Mouse (Mus musculus) ES-Bruce4 (cell line): ENCODE measurements around the gene Gfra1. TPM values are rescaled to one million over a fixed set of nuclear protein-coding genes. Genes with fewer than 3 reads are reported as not detected.

ENCODE experiments used
- H3K27ac ChIP-seq: 2 replicates; pipeline ENCODE4 v1.5.1; 2012; ENCODE audit warnings: low read length, inconsistent platforms; ENCODE audit not compliant: insufficient read depth
- H3K27me3 ChIP-seq: 2 replicates; pipeline ENCODE4 v1.6.1; 2012; ENCODE audit warnings: mild to moderate bottlenecking, low read length, inconsistent platforms; ENCODE audit not compliant: control insufficient read depth, poor library complexity, insufficient read depth, severe bottlenecking
- H3K36me3 ChIP-seq: 2 replicates; pipeline ENCODE4 v1.6.1; 2012; ENCODE audit warnings: inconsistent platforms, mild to moderate bottlenecking, low read length, moderate library complexity; ENCODE audit not compliant: control insufficient read depth, poor library complexity, insufficient read depth, severe bottlenecking
- H3K4me1 ChIP-seq: one replicate; pipeline ENCODE4 v1.8.1; 2011; ENCODE audit warnings: low read length; ENCODE audit not compliant: control insufficient read depth, insufficient read depth
- H3K4me3 ChIP-seq: 2 replicates; pipeline ENCODE4 v1.5.1; 2011; ENCODE audit warnings: low read depth, mild to moderate bottlenecking, low read length
- H3K9ac ChIP-seq: 2 replicates; pipeline ENCODE4 v1.6.1; 2012; ENCODE audit warnings: low read depth, mild to moderate bottlenecking, inconsistent platforms; ENCODE audit not compliant: poor library complexity, severe bottlenecking
- H3K9me3 ChIP-seq: replicated peaks from 2 replicates; pipeline ENCODE4 v1.6.1; 2012; ENCODE audit warnings: mild to moderate bottlenecking, low read length, inconsistent platforms; ENCODE audit not compliant: control insufficient read depth, poor library complexity, insufficient read depth, severe bottlenecking
- CTCF ChIP-seq: IDR thresholded peaks from one replicate; pipeline ENCODE4 v1.8.1; 2011; ENCODE audit warnings: low read depth, low read length
- EP300 ChIP-seq: IDR thresholded peaks from 2 replicates; pipeline ENCODE4 v1.6.1; 2011; ENCODE audit warnings: low read depth, low read length; ENCODE audit not compliant: insufficient read depth
- POLR2A ChIP-seq: IDR thresholded peaks from one replicate; pipeline ENCODE4 v1.8.1; 2011; ENCODE audit warnings: low read length; ENCODE audit not compliant: insufficient read depth
- polyA plus RNA-seq: library from polyadenylated mRNA; stranded (reverse); fragments of >200 nt; gene quantifications from 2 replicates; pipeline ENCODE4 v1.2.4, GENCODE M21; 2011; ENCODE audit warnings: low read depth; ENCODE audit not compliant: missing spikeins, insufficient read depth, insufficient read length

The Gfra1 gene
- polyA plus RNA-seq, 1 experiment, result 0.58 TPM

- no peaks in the 10 kb centered on the region for H3K36me3 ChIP-seq
- no peak overlapping the region for H3K4me3 ChIP-seq
- H3K9ac ChIP-seq, result no peak overlapping the region
- no peaks in the 10 kb centered on the region for H3K9me3 ChIP-seq
- no peak overlapping the region for H3K27ac ChIP-seq
- no peaks in the 10 kb centered on the region for H3K27me3 ChIP-seq
- TF ChIP-seq CTCF (no peak), EP300 (no peak), POLR2A (no peak)
- no peaks in the 10 kb centered on the region for H3K4me1 ChIP-seq
Measured at GRCm38 (mm10) chr19:58436874-58437273, 18.8 kb downstream of the Gfra1 start.

- no peak overlapping the region for H3K27ac ChIP-seq
- no peaks in the 10 kb centered on the region for H3K9me3 ChIP-seq
- H3K9ac ChIP-seq, result no peak overlapping the region
- H3K4me1 ChIP-seq, result no peaks in the 10 kb centered on the region
- no peaks in the 10 kb centered on the region for H3K27me3 ChIP-seq
- TF ChIP-seq EP300, result no peak
- no peak for TF ChIP-seq CTCF
- TF ChIP-seq POLR2A, result no peak
- H3K4me3 ChIP-seq, result no peak overlapping the region
- no peaks in the 10 kb centered on the region for H3K36me3 ChIP-seq
Measured at GRCm38 (mm10) chr19:58435877-58436276, 19.8 kb downstream of the Gfra1 start.

GRCm38 (mm10) chr19:58432840-58433239 is 22.9 kb downstream of the Gfra1 start:
- Histone ChIP-seq H3K27ac (no peak overlapping the region), H3K9me3 (no peaks in the 10 kb centered on the region), H3K4me1 (no peaks in the 10 kb centered on the region), H3K27me3 (no peaks in the 10 kb centered on the region), H3K36me3 (no peaks in the 10 kb centered on the region), H3K4me3 (no peak overlapping the region), H3K9ac (no peak overlapping the region)
- TF ChIP-seq EP300 (no peak), CTCF (no peak), POLR2A (no peak)

GRCm38 (mm10) chr19:58428546-58428945 is 27.2 kb downstream of the Gfra1 start:
- H3K4me1 ChIP-seq, result no peaks in the 10 kb centered on the region
- H3K9ac ChIP-seq, result no peak overlapping the region

GRCm38 (mm10) chr19:58427348-58427747 is 28.4 kb downstream of the Gfra1 start:
- no peak overlapping the region for H3K4me3 ChIP-seq
- no peak overlapping the region for H3K27ac ChIP-seq
- H3K36me3 ChIP-seq, result no peaks in the 10 kb centered on the region
- TF ChIP-seq CTCF, result no peak
- TF ChIP-seq EP300, result no peak
- no peak for TF ChIP-seq POLR2A
- H3K4me1 ChIP-seq, result no peaks in the 10 kb centered on the region
- H3K9me3 ChIP-seq, result no peaks in the 10 kb centered on the region
- no peaks in the 10 kb centered on the region for H3K27me3 ChIP-seq
- H3K9ac ChIP-seq, result no peak overlapping the region

More at GRCm38 (mm10) chr19:58428546-58428945, 27.2 kb downstream of the Gfra1 start:
- no peak for TF ChIP-seq EP300
- no peak for TF ChIP-seq CTCF
- no peak for TF ChIP-seq POLR2A
- Histone ChIP-seq H3K36me3 (no peaks in the 10 kb centered on the region), H3K9me3 (no peaks in the 10 kb centered on the region), H3K27me3 (no peaks in the 10 kb centered on the region), H3K4me3 (no peak overlapping the region), H3K27ac (no peak overlapping the region)

- H3K9ac ChIP-seq, result no peak overlapping the region
- no peak overlapping the region for H3K4me3 ChIP-seq
- H3K4me1 ChIP-seq, result no peaks in the 10 kb centered on the region
- no peaks in the 10 kb centered on the region for H3K36me3 ChIP-seq
- no peak for TF ChIP-seq POLR2A
- TF ChIP-seq CTCF, result no peak
- no peak for TF ChIP-seq EP300
- no peaks in the 10 kb centered on the region for H3K27me3 ChIP-seq
- no peaks in the 10 kb centered on the region for H3K9me3 ChIP-seq
- H3K27ac ChIP-seq, result no peak overlapping the region
Measured at GRCm38 (mm10) chr19:58424928-58425327, 30.8 kb downstream of the Gfra1 start.
